Mouse (Mus musculus) neural tube, embryonic 11.5 days (tissue): ENCODE measurements around the gene Fastkd3. TPM values are rescaled to one million over a fixed set of nuclear protein-coding genes. Genes with fewer than 3 reads are reported as not detected.
"Not testable (repeated sequence)": the region's sequence is repeated elsewhere in the genome, so short reads cannot be mapped to it uniquely, and the experiment has no call there.

Experiments used
- ATAC-seq: fragments of 200-750 bp; cut with Nextera tagmentation; 2 replicates; pipeline ENCODE4 v1.8.0; 2017; ENCODE audit warnings: moderate number of reproducible peaks, mild to moderate bottlenecking, moderate TSS enrichment, moderate library complexity; ENCODE audit not compliant: insufficient read depth, low FRiP score, low TSS enrichment
- DNase-seq: peaks from one replicate; pipeline ENCODE4 v3.0.0-alpha.2; 2015; ENCODE audit warnings: low spot score
- H3K27ac ChIP-seq: fragments of 300-500 bp; sonication (generic); 2 replicates; pipeline ENCODE4 v1.5.1; 2014; ENCODE audit warnings: low read depth, mild to moderate bottlenecking, low read length
- H3K27me3 ChIP-seq: fragments of 300-500 bp; sonication (generic); 2 replicates; pipeline ENCODE4 v1.6.1; 2014; ENCODE audit warnings: mild to moderate bottlenecking, low read length, mixed read lengths; ENCODE audit not compliant: control insufficient read depth, insufficient read depth
- H3K36me3 ChIP-seq: fragments of 300-500 bp; sonication (generic); 2 replicates; pipeline ENCODE4 v1.6.1; 2014; ENCODE audit warnings: mild to moderate bottlenecking, low read length, moderate library complexity, mixed read lengths; ENCODE audit not compliant: control insufficient read depth, insufficient read depth
- H3K4me1 ChIP-seq: fragments of 300-500 bp; sonication (generic); 2 replicates; pipeline ENCODE4 v1.6.1; 2014; ENCODE audit warnings: low read length, mixed read lengths; ENCODE audit not compliant: control insufficient read depth, insufficient read depth
- H3K4me2 ChIP-seq: fragments of 300-500 bp; sonication (generic); 2 replicates; pipeline ENCODE4 v1.6.1; 2014; ENCODE audit warnings: low read depth, mild to moderate bottlenecking, moderate library complexity
- H3K4me3 ChIP-seq: fragments of 300-500 bp; sonication (generic); 2 replicates; pipeline ENCODE4 v1.5.1; 2014; ENCODE audit warnings: low read depth, low read length
- H3K9ac ChIP-seq: fragments of 300-500 bp; sonication (generic); 2 replicates; pipeline ENCODE4 v1.6.1; 2014; ENCODE audit warnings: mild to moderate bottlenecking, low read length
- H3K9me3 ChIP-seq: fragments of 300-500 bp; sonication (generic); 2 replicates; pipeline ENCODE4 v1.6.1; 2016; ENCODE audit warnings: low read length; ENCODE audit not compliant: control insufficient read depth
- WGBS: fragments of 180-500 bp; shearing (Covaris S2); extraction: QIAGEN DNeasy Blood & Tissue Kit; methylation state at CpG from one replicate; pipeline ENCODE4 v1.1.7; 2014; 5-methylcytosine and 5-hydroxymethylcytosine counted together
- polyA plus RNA-seq: library from polyadenylated mRNA; unstranded; fragments of >200 nt; fragmentation: Nextera tagmentation; extraction: Ambion mirVana; gene quantifications from 2 replicates; pipeline ENCODE4 v1.2.1, GENCODE M21; 2014

Fastkd3 gene
- 36.7 and 37.3 TPM in 2 replicates for polyA plus RNA-seq

DNA sequence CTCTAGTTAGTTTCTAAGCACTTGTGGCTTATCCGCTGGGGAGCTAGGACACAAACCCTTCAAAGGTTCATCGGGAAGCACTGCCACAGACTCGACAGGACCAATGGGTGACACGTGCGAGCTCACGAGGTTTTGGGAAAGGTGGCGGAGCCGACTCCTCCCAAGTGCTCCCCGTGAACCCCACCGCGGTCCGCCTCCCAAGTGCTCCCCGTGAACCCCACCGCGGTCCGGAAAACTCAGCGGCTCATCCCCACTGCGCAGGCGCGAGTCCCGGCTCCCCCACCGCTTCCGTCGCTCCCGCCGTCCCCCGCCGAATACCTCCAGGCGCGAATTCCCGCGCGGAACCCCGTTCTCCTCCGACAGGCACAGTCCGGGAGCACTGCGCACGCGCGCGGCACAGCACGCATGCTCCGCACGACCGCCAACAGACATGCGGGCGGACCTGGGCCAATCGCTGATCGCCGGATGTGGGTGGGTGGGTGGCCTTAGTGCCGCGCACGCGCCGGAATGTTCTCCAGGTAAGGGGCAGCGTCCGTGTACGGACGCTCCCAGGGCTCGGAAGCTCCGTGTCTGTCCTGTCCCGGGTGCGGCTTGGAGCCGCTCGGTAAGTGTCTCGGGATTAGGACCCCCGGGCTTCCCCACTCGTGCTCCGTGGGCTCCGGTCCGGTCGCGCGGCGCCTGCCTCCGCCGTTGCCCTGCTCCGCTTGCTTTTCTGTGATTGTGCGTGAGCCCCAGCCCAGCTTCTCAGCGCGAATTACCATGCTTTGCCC lies at the start of gene Fastkd3, which contains the start of gene Mtrr:
TSS of gene Fastkd3 (plus strand) at position 488 of the 770 bp plus-strand sequence.
TSS of gene Mtrr (minus strand) at position 403 of the 770 bp plus-strand sequence.
- Histone ChIP-seq H3K4me3 (peak within 1 kb of the TSS; percentile 72), H3K9me3 (no peaks in the 10 kb centered on the region), H3K4me2 (peak within 1 kb of the TSS; percentile 52), H3K27me3 (no peaks in the 10 kb centered on the region), H3K36me3 (peaks cover 8% of the 10 kb centered on the region; the same call in 1 of the 2 replicates), H3K27ac (0 out of 2 replicates have a peak within 1 kb of the TSS, but pooled peaks have one; percentile 21), H3K4me1 (0 out of 2 replicates have a peak, but pooled peaks cover 2% of the 10 kb centered on the region), H3K9ac (peak within 1 kb of the TSS; percentile 68)
- WGBS: under 1% methylated on average over 77 of the region's 81 CpGs
- DNase-seq (peak; percentile 99), ATAC-seq (peak; percentile 99)

- not testable (repeated sequence) for H3K4me1 ChIP-seq, H3K27me3 ChIP-seq, ATAC-seq, H3K9me3 ChIP-seq, H3K36me3 ChIP-seq, H3K4me3 ChIP-seq, H3K9ac ChIP-seq, H3K27ac ChIP-seq, H3K4me2 ChIP-seq
- 35% methylated on average over 4 of the region's 6 CpGs for WGBS
- DNase-seq: peak; percentile 24
These were observed 28.6 kb upstream of the Fastkd3 start for GRCm38 (mm10) chr13:68553391-68553790.

DNA sequence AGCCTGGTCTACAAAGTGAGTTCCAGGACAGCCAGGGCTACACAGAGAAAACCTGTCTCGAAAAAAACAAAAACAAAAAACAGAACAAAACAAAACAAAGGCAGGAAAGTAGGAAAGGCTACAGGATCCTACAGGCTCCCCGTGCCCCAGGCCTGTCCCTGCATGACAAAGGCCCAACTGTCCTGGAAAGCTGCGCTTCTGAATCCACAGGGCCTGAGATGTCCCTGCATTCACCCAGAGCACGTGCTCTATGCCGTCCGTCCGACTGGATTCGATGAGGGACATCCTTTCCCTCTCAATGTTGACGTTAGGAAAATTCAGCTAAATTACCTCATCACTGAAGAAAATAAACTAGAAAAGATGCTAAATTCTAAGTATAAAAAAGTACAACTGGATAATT lies 13.9 kb upstream of the Fastkd3 start:
- Histone ChIP-seq H3K27ac (no peak overlapping the region), H3K4me1 (no peaks in the 10 kb centered on the region), H3K27me3 (no peaks in the 10 kb centered on the region), H3K36me3 (peaks cover 13% of the 10 kb centered on the region), H3K4me2 (no peak overlapping the region), H3K9me3 (no peaks in the 10 kb centered on the region), H3K9ac (no peak overlapping the region), H3K4me3 (no peak overlapping the region)
- 94% methylated on average over 9 of the region's 9 CpGs for WGBS
- DNase-seq (no peak), ATAC-seq (no peak)

GRCm38 (mm10) chr13:68568548-68568947 lies 13.5 kb upstream of the Fastkd3 start:
- Histone ChIP-seq H3K4me2 (no peak overlapping the region), H3K4me3 (no peak overlapping the region), H3K9me3 (no peaks in the 10 kb centered on the region), H3K27ac (no peak overlapping the region), H3K4me1 (no peaks in the 10 kb centered on the region), H3K36me3 (peaks cover 13% of the 10 kb centered on the region), H3K9ac (no peak overlapping the region), H3K27me3 (no peaks in the 10 kb centered on the region)
- WGBS: 95% methylated on average over 11 of the region's 11 CpGs
- DNase-seq (no peak), ATAC-seq (no peak)

GRCm38 (mm10) chr13:68569589-68570336 lies 12.3 kb upstream of the Fastkd3 start:
- H3K36me3 ChIP-seq: peaks cover 13% of the 10 kb centered on the region
- no peaks in the 10 kb centered on the region for H3K4me1 ChIP-seq
- H3K4me2 ChIP-seq: no peak overlapping the region
- 76% methylated on average over 17 of the region's 17 CpGs for WGBS
- no peak overlapping the region for H3K9ac ChIP-seq
- no peak overlapping the region for H3K27ac ChIP-seq
- ATAC-seq: peak; percentile 49; the same call in 1 of the 2 replicates
- H3K27me3 ChIP-seq: no peaks in the 10 kb centered on the region
- no peak overlapping the region for H3K4me3 ChIP-seq
- H3K9me3 ChIP-seq: no peaks in the 10 kb centered on the region
- peak; percentile 55 for DNase-seq

DNA sequence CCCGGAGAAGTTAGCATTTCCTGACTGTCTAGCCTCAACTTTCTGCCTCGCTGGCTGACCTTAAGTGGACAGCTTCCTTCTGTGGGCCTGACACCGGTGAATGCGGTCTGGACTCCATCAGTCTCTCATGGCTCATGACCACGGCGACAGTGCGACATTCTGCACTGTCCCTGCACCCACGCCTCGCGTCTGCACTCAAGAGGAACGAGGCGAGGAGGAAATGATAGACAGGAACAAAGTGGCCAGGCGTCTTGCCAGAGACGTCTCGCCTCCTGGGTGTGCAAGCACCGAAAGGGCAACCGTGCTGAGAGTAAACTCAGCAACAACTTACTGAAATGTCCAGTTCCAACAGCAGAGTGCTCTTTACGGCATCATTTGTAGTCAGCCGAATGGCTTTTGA lies 9.8 kb upstream of the Fastkd3 start:
- H3K4me1 ChIP-seq: no peaks in the 10 kb centered on the region
- DNase-seq (no peak), ATAC-seq (no peak)
- no peak overlapping the region for H3K4me3 ChIP-seq
- no peak overlapping the region for H3K9ac ChIP-seq
- no peaks in the 10 kb centered on the region for H3K27me3 ChIP-seq
- no peak overlapping the region for H3K27ac ChIP-seq
- no peaks in the 10 kb centered on the region for H3K9me3 ChIP-seq
- WGBS: 89% methylated on average over 19 of the region's 19 CpGs
- no peak overlapping the region for H3K4me2 ChIP-seq
- H3K36me3 ChIP-seq: peaks cover 10% of the 10 kb centered on the region

DNA sequence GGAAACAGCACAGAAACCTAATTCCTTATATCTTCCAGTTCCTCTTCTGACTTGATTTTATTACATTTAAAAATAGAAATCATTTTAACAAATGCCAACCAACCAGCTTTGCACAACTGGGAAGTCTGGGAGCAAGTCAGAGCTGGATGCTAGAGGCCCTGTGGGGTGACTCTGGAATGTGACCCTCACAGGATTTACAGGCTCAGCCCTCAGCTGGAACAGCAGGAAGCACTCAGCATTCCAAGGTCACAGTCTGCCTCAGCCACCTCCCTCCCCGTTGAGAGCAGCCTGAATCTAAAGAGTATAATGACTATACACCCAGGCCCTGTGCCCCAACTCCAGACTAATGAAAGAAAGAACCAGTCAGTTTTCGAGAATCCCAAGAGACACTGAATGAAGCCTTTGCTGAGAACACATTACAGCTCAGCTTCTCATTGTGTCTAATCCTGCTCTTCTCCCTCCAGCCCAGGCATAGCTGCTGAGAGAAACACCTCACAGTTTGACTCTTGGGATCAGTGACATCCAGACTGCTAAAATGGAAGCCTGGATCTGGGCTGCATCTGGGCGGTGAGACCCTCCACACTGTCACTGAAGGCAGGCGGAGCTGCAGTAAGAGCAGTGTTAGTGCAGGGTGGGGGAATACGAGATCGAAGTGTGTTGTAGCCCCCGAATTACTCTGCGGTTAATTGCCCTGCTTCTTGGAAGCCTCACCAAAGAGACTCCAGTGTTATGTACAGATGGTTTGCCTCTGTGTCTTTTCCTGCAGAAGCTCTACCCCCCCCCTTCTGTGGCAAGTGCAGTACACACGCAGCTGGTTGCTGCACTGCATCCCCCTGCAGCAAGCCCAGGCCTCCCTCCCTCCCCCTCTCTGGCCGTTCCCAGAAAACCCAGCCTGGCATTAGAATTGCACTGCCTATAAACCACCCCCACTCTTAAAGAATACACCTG lies 8.8 kb upstream of the Fastkd3 start:
- Histone ChIP-seq H3K36me3 (peaks cover 10% of the 10 kb centered on the region), H3K9me3 (no peaks in the 10 kb centered on the region), H3K27ac (no peak overlapping the region), H3K4me2 (no peak overlapping the region), H3K27me3 (no peaks in the 10 kb centered on the region), H3K9ac (no peak overlapping the region), H3K4me1 (no peaks in the 10 kb centered on the region), H3K4me3 (no peak overlapping the region)
- 55% methylated on average over 10 of the region's 10 CpGs for WGBS
- DNase-seq (no peak), ATAC-seq (no peak; the same call in 1 of the 2 replicates)

GRCm38 (mm10) chr13:68574398-68574797 lies 7.6 kb upstream of the Fastkd3 start:
- H3K4me3 ChIP-seq: no peak overlapping the region
- peaks cover 6% of the 10 kb centered on the region for H3K36me3 ChIP-seq
- H3K9me3 ChIP-seq: no peaks in the 10 kb centered on the region
- no peak overlapping the region for H3K4me2 ChIP-seq
- 88% methylated on average over 4 of the region's 4 CpGs for WGBS
- no peak overlapping the region for H3K9ac ChIP-seq
- no peaks in the 10 kb centered on the region for H3K4me1 ChIP-seq
- H3K27me3 ChIP-seq: no peaks in the 10 kb centered on the region
- no peak overlapping the region for H3K27ac ChIP-seq
- DNase-seq: no peak
- ATAC-seq: no peak
